Mouse (Mus musculus): ENCODE data around the gene Srp54b. TPM values are rescaled to one million over a fixed set of nuclear protein-coding genes. Genes with fewer than 3 reads are reported as not detected.

The Srp54b gene
- 61.9 TPM for polyA plus RNA-seq (2017; shearing (Covaris generic))

DNA sequence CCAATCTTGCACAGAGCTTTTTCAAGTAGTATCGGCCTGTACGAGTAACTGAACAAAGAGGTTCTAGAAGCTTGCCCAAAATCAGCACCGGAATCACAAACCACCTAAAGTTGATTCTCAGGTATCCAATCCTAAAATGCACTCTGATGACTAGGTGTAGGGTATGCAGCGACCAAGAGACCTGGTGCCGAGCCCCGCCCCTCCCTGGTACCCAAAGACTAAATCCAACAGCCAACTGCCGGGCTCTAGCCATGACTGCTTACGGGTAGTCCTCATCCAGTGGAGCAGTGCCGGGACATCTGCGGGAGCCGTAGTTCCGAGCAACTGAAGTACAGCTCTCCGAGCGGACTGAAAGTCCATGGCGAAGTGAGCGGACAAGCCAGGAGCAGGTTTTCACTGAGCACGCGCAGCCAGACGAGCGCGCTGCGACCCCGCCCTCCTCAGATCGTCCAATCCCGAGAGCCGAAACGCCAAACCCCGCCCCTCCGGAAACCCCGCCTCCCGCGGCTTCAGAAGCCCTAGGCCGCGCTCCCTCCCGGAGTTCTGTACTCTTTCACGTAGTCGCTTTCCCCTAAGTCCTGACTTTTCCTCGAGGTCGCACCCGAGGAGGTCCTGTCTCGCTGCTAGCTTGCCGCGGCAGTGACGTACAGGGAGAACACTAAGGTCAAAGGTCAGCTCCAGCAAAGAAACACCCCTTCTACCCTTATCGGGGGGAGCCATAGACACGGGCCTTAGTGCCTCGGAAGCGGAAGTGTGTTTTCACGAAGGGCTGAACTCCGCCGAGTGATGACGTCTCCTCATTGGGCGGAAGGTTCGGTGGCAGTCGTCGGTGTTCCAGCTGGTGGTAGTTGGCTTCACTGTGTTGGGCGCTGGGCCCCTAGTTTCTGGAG lies at the start of gene Srp54b:
Gene Srp54b, plus strand, starts transcription at position 546 of the 890 bp plus-strand sequence.

DNA sequence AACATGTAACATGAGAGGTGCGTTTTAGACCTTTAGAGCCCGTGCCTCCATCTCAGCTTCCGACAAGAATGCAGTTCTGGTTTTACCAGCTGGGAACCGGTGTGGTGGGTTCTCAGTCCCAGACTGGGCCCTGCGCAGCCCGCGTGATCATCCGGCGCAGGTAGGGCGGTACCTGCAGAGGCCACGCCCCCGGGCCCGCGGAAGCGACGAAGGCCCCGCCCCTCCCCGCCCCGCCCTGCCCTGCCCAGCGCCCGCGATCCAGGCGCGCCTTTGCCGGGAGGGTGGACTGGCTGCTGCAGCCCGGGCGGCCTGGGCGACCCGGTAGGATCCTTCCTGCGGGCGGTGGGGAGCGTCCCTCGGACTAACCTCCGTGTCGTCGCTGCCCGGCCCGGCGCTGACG lies 30.7 kb upstream of the Srp54b start, which contains the start of gene Fam177a:
Gene Fam177a, plus strand, starts transcription at position 228 of the 400 bp plus-strand sequence.

DNA sequence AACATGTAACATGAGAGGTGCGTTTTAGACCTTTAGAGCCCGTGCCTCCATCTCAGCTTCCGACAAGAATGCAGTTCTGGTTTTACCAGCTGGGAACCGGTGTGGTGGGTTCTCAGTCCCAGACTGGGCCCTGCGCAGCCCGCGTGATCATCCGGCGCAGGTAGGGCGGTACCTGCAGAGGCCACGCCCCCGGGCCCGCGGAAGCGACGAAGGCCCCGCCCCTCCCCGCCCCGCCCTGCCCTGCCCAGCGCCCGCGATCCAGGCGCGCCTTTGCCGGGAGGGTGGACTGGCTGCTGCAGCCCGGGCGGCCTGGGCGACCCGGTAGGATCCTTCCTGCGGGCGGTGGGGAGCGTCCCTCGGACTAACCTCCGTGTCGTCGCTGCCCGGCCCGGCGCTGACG lies 44.4 kb downstream of the Srp54b start, which contains the start of gene 1700047I17Rik2:
Gene 1700047I17Rik2, plus strand, starts transcription at position 287 of the 400 bp plus-strand sequence.

DNA sequence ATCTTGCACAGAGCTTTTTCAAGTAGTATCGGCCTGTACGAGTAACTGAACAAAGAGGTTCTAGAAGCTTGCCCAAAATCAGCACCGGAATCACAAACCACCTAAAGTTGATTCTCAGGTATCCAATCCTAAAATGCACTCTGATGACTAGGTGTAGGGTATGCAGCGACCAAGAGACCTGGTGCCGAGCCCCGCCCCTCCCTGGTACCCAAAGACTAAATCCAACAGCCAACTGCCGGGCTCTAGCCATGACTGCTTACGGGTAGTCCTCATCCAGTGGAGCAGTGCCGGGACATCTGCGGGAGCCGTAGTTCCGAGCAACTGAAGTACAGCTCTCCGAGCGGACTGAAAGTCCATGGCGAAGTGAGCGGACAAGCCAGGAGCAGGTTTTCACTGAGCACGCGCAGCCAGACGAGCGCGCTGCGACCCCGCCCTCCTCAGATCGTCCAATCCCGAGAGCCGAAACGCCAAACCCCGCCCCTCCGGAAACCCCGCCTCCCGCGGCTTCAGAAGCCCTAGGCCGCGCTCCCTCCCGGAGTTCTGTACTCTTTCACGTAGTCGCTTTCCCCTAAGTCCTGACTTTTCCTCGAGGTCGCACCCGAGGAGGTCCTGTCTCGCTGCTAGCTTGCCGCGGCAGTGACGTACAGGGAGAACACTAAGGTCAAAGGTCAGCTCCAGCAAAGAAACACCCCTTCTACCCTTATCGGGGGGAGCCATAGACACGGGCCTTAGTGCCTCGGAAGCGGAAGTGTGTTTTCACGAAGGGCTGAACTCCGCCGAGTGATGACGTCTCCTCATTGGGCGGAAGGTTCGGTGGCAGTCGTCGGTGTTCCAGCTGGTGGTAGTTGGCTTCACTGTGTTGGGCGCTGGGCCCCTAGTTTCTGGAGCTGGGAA lies 75.0 kb downstream of the Srp54b start, which contains the start of gene Srp54c:
Gene Srp54c, plus strand, starts transcription at position 543 of the 894 bp plus-strand sequence.

Other genes with a start within 250 kb of the Srp54b start
- 5.9 TPM for gene Gm20403, start 168.6 kb upstream of the Srp54b start, polyA plus RNA-seq (2017; shearing (Covaris generic))
- gene Baz1a, start 140.8 kb upstream of the Srp54b start, polyA plus RNA-seq (2017; shearing (Covaris generic)): 264 TPM
- 28.7 TPM for gene 2700097O09Rik, start 75.0 kb upstream of the Srp54b start, polyA plus RNA-seq (2017; shearing (Covaris generic))
- 204 TPM for gene Srp54a, start 74.8 kb upstream of the Srp54b start, polyA plus RNA-seq (2017; shearing (Covaris generic))
- gene Fam177a, start 30.6 kb upstream of the Srp54b start, polyA plus RNA-seq (2017; shearing (Covaris generic)): 57.2 TPM
- not detected for gene 1700047I17Rik2, start 44.5 kb downstream of the Srp54b start, polyA plus RNA-seq (2017; shearing (Covaris generic))
- gene Srp54c, start 75.1 kb downstream of the Srp54b start, polyA plus RNA-seq (2017; shearing (Covaris generic)): 119 TPM
- 5.4 TPM for gene 1110008L16Rik, start 144.5 kb downstream of the Srp54b start, polyA plus RNA-seq (2017; shearing (Covaris generic))
- 17.6 TPM for gene Ppp2r3c, start 147.9 kb downstream of the Srp54b start, polyA plus RNA-seq (2017; shearing (Covaris generic))
- gene Psma6, start 229.1 kb downstream of the Srp54b start, polyA plus RNA-seq (2017; shearing (Covaris generic)): 199 TPM